Mouse (Mus musculus): ENCODE data around the gene Ak5.

Ak5 gene

GRCm38 (mm10) chr3:152438068-152438467 is 230.1 kb downstream of the Ak5 start:
- DNase-seq (ENCODE audit: low spot score in 2 of 2), result no peak

GRCm38 (mm10) chr3:152435590-152435989 is 232.6 kb downstream of the Ak5 start:
- no peak for DNase-seq (ENCODE audit: low spot score in 2 of 2)

DNA sequence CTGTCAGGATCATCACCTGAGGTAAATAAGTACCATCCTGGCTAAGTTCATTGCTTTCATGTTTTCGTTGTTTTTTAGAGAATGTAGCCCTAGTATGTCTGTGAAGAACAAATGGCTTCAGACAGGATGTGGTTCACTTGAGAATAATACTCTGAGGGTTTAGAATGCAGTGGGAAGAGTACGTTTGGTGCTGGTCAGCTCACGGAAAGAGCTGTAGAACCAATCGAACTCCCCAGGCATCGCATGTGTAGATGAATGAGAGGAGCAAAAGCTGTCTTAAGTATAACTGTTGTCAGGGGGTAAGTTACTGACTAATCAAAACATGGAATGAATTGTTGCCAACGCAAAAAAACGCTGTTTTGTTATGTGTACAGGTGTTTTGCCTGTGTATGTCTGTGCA is 235.5 kb downstream of the Ak5 start:
- DNase-seq (ENCODE audit: low spot score in 2 of 2), result no peak

- DNase-seq (ENCODE audit: low spot score in 2 of 2), result no peak
Measured at GRCm38 (mm10) chr3:152428925-152429324, 239.2 kb downstream of the Ak5 start.
